Mouse (Mus musculus) liver, embryonic 15.5 days (tissue): Measurements from ENCODE around the gene Mettl7a1. TPM values are rescaled to one million over a fixed set of nuclear protein-coding genes. Genes with fewer than 3 reads are reported as not detected.

ENCODE experiments used
- polyA plus RNA-seq: library from polyadenylated mRNA; unstranded; fragments of >200 nt; fragmentation: Nextera tagmentation; extraction: Ambion mirVana; gene quantifications from 2 replicates; pipeline ENCODE4 v1.2.1, GENCODE M21; 2015

The Mettl7a1 gene
- polyA plus RNA-seq, 1 experiment from 2014 or later: 8.9 TPM

Other genes starting within 250 kb of the Mettl7a1 start
- 33.4 and 34.4 TPM in 2 replicates for gene Atf1, start 76.3 kb upstream of the Mettl7a1 start, polyA plus RNA-seq
- not detected in 2 replicates for gene Tmprss12, start 23.3 kb upstream of the Mettl7a1 start, polyA plus RNA-seq
- gene Mettl7a3, start 30.8 kb downstream of the Mettl7a1 start, polyA plus RNA-seq: not detected in 2 replicates
- gene Methig1, start 49.0 kb downstream of the Mettl7a1 start, polyA plus RNA-seq: 0.17 and 0.25 TPM in 2 replicates
- gene Mettl7a2, start 49.1 kb downstream of the Mettl7a1 start, polyA plus RNA-seq: not detected in 2 replicates
- gene Higd1c, start 60.4 kb downstream of the Mettl7a1 start, polyA plus RNA-seq: not detected in 2 replicates
- gene Gm5475, start 118.0 kb downstream of the Mettl7a1 start, polyA plus RNA-seq: 0.05 TPM in 2 replicates
- 39.7 and 43.9 TPM in 2 replicates for gene Slc11a2, start 120.9 kb downstream of the Mettl7a1 start, polyA plus RNA-seq
- 11.9 and 14.3 TPM in 2 replicates for gene Letmd1, start 164.9 kb downstream of the Mettl7a1 start, polyA plus RNA-seq
- gene Csrnp2, start 191.3 kb downstream of the Mettl7a1 start, polyA plus RNA-seq: 0.81 and 0.97 TPM in 2 replicates
- gene Tfcp2, start 247.9 kb downstream of the Mettl7a1 start, polyA plus RNA-seq: 3.7 and 4.1 TPM in 2 replicates